Mouse (Mus musculus): Measurements from ENCODE around the gene Scel.

- TF ChIP-seq CTCF (IDR thresholded peaks at IDR 0.05; ENCODE audit: borderline replicate concordance, control insufficient read depth, extremely low read depth, insufficient read depth, low read length, poor library complexity), result no peak
- TF ChIP-seq POLR2A (IDR thresholded peaks at IDR 0.05; ENCODE audit: control insufficient read depth, extremely low read depth, insufficient read depth, low read length, poor library complexity), result no peak
These were observed 35.1 kb downstream of the Scel start for GRCm38 (mm10) chr14:103548220-103548619.

Data from thymus, adult 2 months (tissue).